Mouse (Mus musculus) heart, postnatal 4 days (tissue): Measurements from ENCODE around the gene Sf1. TPM values are rescaled to one million over a fixed set of nuclear protein-coding genes. Genes with fewer than 3 reads are reported as not detected.

Experiments used
- DNase-seq: peaks from one replicate; pipeline ENCODE4 v3.0.0; 2021
- total RNA-seq, 2 experiments: library from RNA; stranded (reverse); gene quantifications; 2 replicates each; pipeline ENCODE4 v1.2.3; 2021

Gene Sf1
- total RNA-seq, 2 experiments from 2014 or later, result 181 to 188 TPM

- no peak for DNase-seq
Observed at GRCm38 (mm10) chr19:6341453-6342077, 21.9 kb upstream of the Sf1 start.

GRCm38 (mm10) chr19:6342276-6342933 lies 21.1 kb upstream of the Sf1 start:
- no peak for DNase-seq

- DNase-seq, result no peak
Observed at GRCm38 (mm10) chr19:6343066-6343925, 20.2 kb upstream of the Sf1 start.

GRCm38 (mm10) chr19:6343996-6344395 lies 19.5 kb upstream of the Sf1 start:
- DNase-seq, result no peak

- DNase-seq, result no peak
Observed at GRCm38 (mm10) chr19:6346023-6346422, 17.5 kb upstream of the Sf1 start.

- DNase-seq, result no peak
Observed at GRCm38 (mm10) chr19:6346661-6347060, 16.8 kb upstream of the Sf1 start.

GRCm38 (mm10) chr19:6347615-6348014 lies 15.9 kb upstream of the Sf1 start:
- DNase-seq, result no peak

- no peak for DNase-seq
Observed at GRCm38 (mm10) chr19:6348717-6349116, 14.8 kb upstream of the Sf1 start.

- peak; percentile 53 for DNase-seq
Observed at GRCm38 (mm10) chr19:6349215-6349983, 14.1 kb upstream of the Sf1 start.

- no peak for DNase-seq
Observed at GRCm38 (mm10) chr19:6351431-6352106, 11.9 kb upstream of the Sf1 start.

GRCm38 (mm10) chr19:6352107-6352505 lies 11.4 kb upstream of the Sf1 start:
- no peak for DNase-seq

- DNase-seq, result no peak
Observed at GRCm38 (mm10) chr19:6354030-6354429, 9.5 kb upstream of the Sf1 start.

- no peak for DNase-seq
Observed at GRCm38 (mm10) chr19:6361291-6361690, 2.2 kb upstream of the Sf1 start.

GRCm38 (mm10) chr19:6363091-6363410 lies 439 bp upstream of the Sf1 start:
- DNase-seq, result no peak

GRCm38 (mm10) chr19:6364317-6364725 lies 831 bp downstream of the Sf1 start:
- DNase-seq, result peak; percentile 94

- no peak for DNase-seq
Observed at GRCm38 (mm10) chr19:6364842-6365241, 1.4 kb downstream of the Sf1 start.

- no peak for DNase-seq
Observed at GRCm38 (mm10) chr19:6370175-6370574, 6.7 kb downstream of the Sf1 start.

GRCm38 (mm10) chr19:6372433-6372832 lies 8.9 kb downstream of the Sf1 start:
- DNase-seq, result no peak

GRCm38 (mm10) chr19:6373539-6374400 lies 10.3 kb downstream of the Sf1 start:
- peak; percentile 95 for DNase-seq

GRCm38 (mm10) chr19:6374571-6374970 lies 11.1 kb downstream of the Sf1 start:
- no peak for DNase-seq
